In genomic region chr5:151416988-151417387, GRCm38 (mm10) we compare ENCODE assay signal across 19 mouse cellular contexts. TPM values are rescaled to one million over a fixed set of nuclear protein-coding genes. Genes with fewer than 3 reads are reported as not detected.
"Had no signal": no experiment of that assay in that cellular context is flagged by ENCODE, and none has a peak within 500 bp of the region (broad histone marks: within the 10 kb centered on the region; RNA-seq: fewer than 3 reads in every experiment).

No protein-coding gene starts in this region.

- ATAC-seq: inflammation-experienced regulatory T-cells, adult 6 months; intestine, postnatal 0 days had no signal

- H3K4me1 ChIP-seq: stomach, embryonic 15.5 days had no signal

- H3K27ac ChIP-seq: kidney, postnatal 0 days; limb, embryonic 15.5 days; lung, embryonic 15.5 days; macrophage; midbrain, embryonic 12.5 days; neural tube, embryonic 12.5 days; stomach, embryonic 15.5 days had no signal

- H3K9ac ChIP-seq: limb, embryonic 15.5 days; lung, embryonic 15.5 days; midbrain, embryonic 12.5 days; neural tube, embryonic 12.5 days; stomach, embryonic 15.5 days had no signal

- H3K27me3 ChIP-seq: limb, embryonic 15.5 days; lung, embryonic 15.5 days; megakaryocyte, embryonic 14.5 days; midbrain, embryonic 12.5 days; neural tube, embryonic 12.5 days; stomach, embryonic 15.5 days had no signal

- DNase-seq: kidney, adult 8-10 months; kidney, postnatal 36 days; layer of hippocampus, adult 9-11 months; layer of hippocampus, postnatal 36 days; lung, postnatal 14 days; retina, postnatal 1 day; right cerebral cortex, postnatal 4 days; spleen, adult 18-20 months had no signal

- H3K4me3 ChIP-seq: limb, embryonic 15.5 days; lung, embryonic 15.5 days; megakaryocyte, embryonic 14.5 days; midbrain, embryonic 12.5 days; neural tube, embryonic 12.5 days; stomach, embryonic 15.5 days had no signal

- H3K4me2 ChIP-seq: limb, embryonic 15.5 days; lung, embryonic 15.5 days; midbrain, embryonic 12.5 days; neural tube, embryonic 12.5 days; stomach, embryonic 15.5 days had no signal

- H3K9me3 ChIP-seq: limb, embryonic 15.5 days; lung, embryonic 15.5 days; midbrain, embryonic 12.5 days; neural tube, embryonic 12.5 days; stomach, embryonic 15.5 days had no signal

- H3K36me3 ChIP-seq: limb, embryonic 15.5 days; lung, embryonic 15.5 days; midbrain, embryonic 12.5 days; neural tube, embryonic 12.5 days; stomach, embryonic 15.5 days had no signal

RNA-seq across cellular contexts. Expression of gene Gm42906, which starts 11.0 kb away (rescaled TPM):
- polyA plus RNA-seq: inflammation-experienced regulatory T-cells, adult 6 months; intestine, postnatal 0 days; kidney, postnatal 0 days; limb, embryonic 11.5 days; limb, embryonic 15.5 days; lung, embryonic 15.5 days; macrophage; midbrain, embryonic 12.5 days; neural tube, embryonic 12.5 days; stomach, embryonic 15.5 days had no signal
